In genomic region chr12:8087958-8088357, GRCm38 (mm10) we compare ENCODE assay signal across 15 mouse cellular contexts.
"Had no signal": no experiment of that assay in that cellular context is flagged by ENCODE, and none has a peak within 500 bp of the region (broad histone marks: within the 10 kb centered on the region; RNA-seq: fewer than 3 reads in every experiment).

No protein-coding gene starts in this region.

- H3K4me3 ChIP-seq: neural tube, embryonic 13.5 days; neural tube, embryonic 15.5 days; stomach, embryonic 15.5 days had no signal

- H3K9me3 ChIP-seq: neural tube, embryonic 13.5 days; stomach, embryonic 15.5 days had no signal

- H3K27me3 ChIP-seq: neural tube, embryonic 13.5 days; neural tube, embryonic 15.5 days; stomach, embryonic 15.5 days had no signal

- H3K9ac ChIP-seq: neural tube, embryonic 13.5 days; neural tube, embryonic 15.5 days; stomach, embryonic 15.5 days had no signal

- H3K27ac ChIP-seq: neural tube, embryonic 13.5 days; neural tube, embryonic 15.5 days; stomach, embryonic 15.5 days; stomach, postnatal 0 days had no signal

- H3K4me2 ChIP-seq: neural tube, embryonic 13.5 days; neural tube, embryonic 15.5 days; stomach, embryonic 15.5 days had no signal

- H3K4me1 ChIP-seq: neural tube, embryonic 13.5 days; neural tube, embryonic 15.5 days; stomach, embryonic 15.5 days had no signal

- DNase-seq: retina, postnatal 1 day; right cerebral cortex, adult 18-20 months; right cerebral cortex, postnatal 14 days; right cerebral cortex, postnatal 4 days; spleen, adult 18-20 months; thymus, adult 18-20 months; thymus, adult 2 months; thymus, postnatal 14 days; thymus, postnatal 25 days; thymus, postnatal 36 days; thymus, postnatal 4 days had no signal

- H3K36me3 ChIP-seq: neural tube, embryonic 13.5 days; neural tube, embryonic 15.5 days; stomach, embryonic 15.5 days had no signal
